Mouse (Mus musculus): ENCODE results near the gene Gm40193. TPM values are rescaled to one million over a fixed set of nuclear protein-coding genes. Genes with fewer than 3 reads are reported as not detected.

Gm40193 gene
- polyA plus RNA-seq, 1 experiment from 2014 or later = not detected

DNA sequence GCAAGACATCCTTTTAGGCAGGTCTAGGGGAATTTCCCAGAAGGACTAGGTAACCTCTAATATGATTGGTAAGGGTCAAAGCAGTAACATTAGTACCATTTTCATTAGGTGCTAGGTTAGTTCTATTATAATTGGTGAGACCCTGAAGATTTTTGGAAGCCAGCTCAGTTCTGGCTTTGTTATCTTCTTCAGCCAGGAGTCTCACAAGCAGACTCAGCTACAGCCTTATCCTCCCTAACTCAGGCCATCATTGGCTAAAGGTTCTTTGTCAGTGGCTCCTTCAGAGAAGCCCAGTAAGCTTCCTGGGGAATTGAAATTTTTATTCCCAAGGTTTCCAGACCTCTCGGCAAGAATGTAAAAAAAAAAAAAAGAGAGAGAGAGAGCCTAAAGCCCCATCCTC, 14.3 kb downstream of the Gm40193 start:
- Histone ChIP-seq H3K27me3 (no peaks in the 10 kb centered on the region), H3K4me2 (replicated peaks) (no peak overlapping the region), H3K27ac (no peak overlapping the region), H3K4me3 (no peak overlapping the region), H3K9me3 (no peaks in the 10 kb centered on the region), H3K4me1 (0 out of 2 replicates have a peak, but pooled peaks cover 6% of the 10 kb centered on the region), H3K9ac (no peak overlapping the region), H3K36me3 (no peaks in the 10 kb centered on the region)
- 62% methylated on average over 1 of the region's 1 CpGs for WGBS
- no peak for ATAC-seq (ENCODE audit: insufficient number of reproducible peaks, insufficient read depth, low FRiP score, low TSS enrichment)

- Histone ChIP-seq H3K27ac (no peak overlapping the region), H3K27me3 (no peaks in the 10 kb centered on the region), H3K9me3 (no peaks in the 10 kb centered on the region), H3K4me3 (no peak overlapping the region), H3K4me1 (0 out of 2 replicates have a peak, but pooled peaks cover 6% of the 10 kb centered on the region), H3K4me2 (replicated peaks) (no peak overlapping the region), H3K9ac (no peak overlapping the region), H3K36me3 (no peaks in the 10 kb centered on the region)
- WGBS = 23% methylated on average over 2 of the region's 2 CpGs
- ATAC-seq (ENCODE audit: insufficient number of reproducible peaks, insufficient read depth, low FRiP score, low TSS enrichment) = no peak
These were observed 16.4 kb downstream of the Gm40193 start for GRCm38 (mm10) chr11:70516352-70516751.

- no peak within 1 kb of the TSS for H3K4me3 ChIP-seq
- ATAC-seq (ENCODE audit: insufficient number of reproducible peaks, insufficient read depth, low FRiP score, low TSS enrichment) = no peak
- H3K9ac ChIP-seq = no peak within 1 kb of the TSS
- H3K4me2 ChIP-seq (replicated peaks) = no peak within 1 kb of the TSS
- H3K27ac ChIP-seq = no peak within 1 kb of the TSS
- 86% methylated on average over 7 of the region's 7 CpGs for WGBS
- no peaks in the 10 kb centered on the region for H3K27me3 ChIP-seq
- peaks cover 3% of the 10 kb centered on the region; the same call in 1 of the 2 replicates for H3K4me1 ChIP-seq
- no peaks in the 10 kb centered on the region for H3K36me3 ChIP-seq
- no peaks in the 10 kb centered on the region for H3K9me3 ChIP-seq
These were observed 18.5 kb downstream of the Gm40193 start, which contains the start of gene Vmo1 for GRCm38 (mm10) chr11:70514288-70514687. Gene Vmo1 (minus strand): TSS chr11:70514616.

DNA sequence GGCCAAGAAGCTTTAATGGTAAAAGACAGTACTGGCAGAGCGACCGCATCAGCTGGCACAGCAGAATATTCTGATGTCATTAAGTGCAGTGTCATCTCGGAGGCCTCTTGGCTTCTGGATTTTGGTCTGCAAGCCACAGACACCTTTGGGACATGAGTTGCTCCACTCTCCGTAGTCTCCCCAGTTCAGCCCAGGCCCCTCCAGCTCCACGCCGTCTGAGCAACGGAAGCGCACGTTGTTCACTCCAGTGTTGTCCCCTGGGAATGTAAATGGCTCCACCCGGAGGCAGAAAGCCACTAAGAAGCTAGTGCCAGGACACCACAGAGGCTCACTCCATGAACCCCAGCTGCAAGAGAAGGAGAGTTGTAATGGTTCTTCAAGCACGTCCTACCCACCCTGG, 19.2 kb downstream of the Gm40193 start:
- WGBS = 45% methylated on average over 11 of the region's 11 CpGs
- no peak overlapping the region for H3K9ac ChIP-seq
- no peak for ATAC-seq (ENCODE audit: insufficient number of reproducible peaks, insufficient read depth, low FRiP score, low TSS enrichment)
- H3K27me3 ChIP-seq = peaks cover 2% of the 10 kb centered on the region; the same call in 1 of the 2 replicates
- no peak overlapping the region for H3K27ac ChIP-seq
- no peak overlapping the region for H3K4me3 ChIP-seq
- peaks cover 3% of the 10 kb centered on the region; the same call in 1 of the 2 replicates for H3K4me1 ChIP-seq
- no peaks in the 10 kb centered on the region for H3K36me3 ChIP-seq
- no peak overlapping the region for H3K4me2 ChIP-seq (replicated peaks)
- no peaks in the 10 kb centered on the region for H3K9me3 ChIP-seq

DNA sequence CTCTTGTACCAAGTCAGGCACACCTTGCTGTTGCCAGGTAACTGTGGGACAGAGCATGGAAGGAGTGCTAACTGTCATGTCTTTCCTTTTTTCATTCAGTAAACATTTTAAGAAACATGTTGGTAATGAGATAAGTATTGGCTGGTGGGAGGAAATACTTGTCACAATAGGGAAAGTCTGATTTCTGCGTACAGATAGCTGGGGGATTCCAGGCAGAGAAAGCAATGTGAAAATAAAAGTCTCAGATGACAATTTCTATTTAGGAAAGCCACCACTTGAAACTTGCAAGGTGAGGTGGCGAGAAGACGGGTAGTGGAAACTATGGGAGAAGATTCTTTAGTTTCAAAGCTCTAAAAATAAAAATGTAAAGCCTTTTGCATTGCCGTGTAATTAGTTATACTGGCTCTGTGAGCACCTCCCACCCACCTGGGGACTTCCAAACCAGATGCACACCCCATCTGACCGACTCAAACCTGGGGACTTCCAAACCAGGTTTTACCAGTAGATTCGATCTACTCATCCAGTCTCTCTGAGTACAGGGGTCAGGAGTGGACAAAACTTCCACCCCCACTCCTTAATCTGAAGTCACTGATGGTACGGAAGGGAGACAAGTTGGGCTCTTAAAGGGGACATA, 19.9 kb downstream of the Gm40193 start:
- no peak for ATAC-seq (ENCODE audit: insufficient number of reproducible peaks, insufficient read depth, low FRiP score, low TSS enrichment)
- H3K27me3 ChIP-seq = peaks cover 2% of the 10 kb centered on the region; the same call in 1 of the 2 replicates
- no peaks in the 10 kb centered on the region for H3K36me3 ChIP-seq
- peaks cover 3% of the 10 kb centered on the region; the same call in 1 of the 2 replicates for H3K4me1 ChIP-seq
- H3K9me3 ChIP-seq = no peaks in the 10 kb centered on the region
- no peak overlapping the region for H3K9ac ChIP-seq
- no peak overlapping the region for H3K4me2 ChIP-seq (replicated peaks)
- no peak overlapping the region for H3K27ac ChIP-seq
- WGBS = 68% methylated on average over 7 of the region's 7 CpGs
- H3K4me3 ChIP-seq = no peak overlapping the region

GRCm38 (mm10) chr11:70511825-70512224, 20.9 kb downstream of the Gm40193 start:
- H3K36me3 ChIP-seq = no peaks in the 10 kb centered on the region
- H3K9me3 ChIP-seq = no peaks in the 10 kb centered on the region
- peaks cover 3% of the 10 kb centered on the region; the same call in 1 of the 2 replicates for H3K4me1 ChIP-seq
- H3K4me2 ChIP-seq (replicated peaks) = no peak overlapping the region
- 88% methylated on average over 7 of the region's 7 CpGs for WGBS
- no peak overlapping the region for H3K4me3 ChIP-seq
- no peak overlapping the region for H3K27ac ChIP-seq
- no peak overlapping the region for H3K9ac ChIP-seq
- no peak for ATAC-seq (ENCODE audit: insufficient number of reproducible peaks, insufficient read depth, low FRiP score, low TSS enrichment)
- H3K27me3 ChIP-seq = peaks cover 2% of the 10 kb centered on the region; the same call in 1 of the 2 replicates

DNA sequence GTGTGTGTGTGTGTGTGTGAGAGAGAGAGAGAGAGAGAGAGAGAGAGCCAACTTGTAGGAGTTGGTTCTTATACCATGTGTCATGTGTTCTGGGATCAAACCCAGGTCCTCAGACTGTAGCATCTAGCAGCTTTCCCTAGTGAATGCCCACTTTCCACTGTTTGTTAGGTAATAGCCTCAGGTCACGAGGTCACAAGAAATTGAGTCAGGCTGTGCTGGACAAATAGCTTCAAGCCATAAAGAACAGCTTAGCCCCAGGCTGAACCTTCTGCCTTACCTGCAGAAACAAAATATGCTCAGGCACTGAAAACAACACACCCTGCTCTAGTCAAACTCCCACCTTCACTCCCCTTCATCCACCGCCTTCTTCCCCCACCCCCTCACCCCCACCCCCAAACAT, 21.5 kb downstream of the Gm40193 start:
- Histone ChIP-seq H3K9ac (no peak overlapping the region), H3K27me3 (peaks cover 2% of the 10 kb centered on the region; the same call in 1 of the 2 replicates), H3K4me3 (no peak overlapping the region), H3K27ac (no peak overlapping the region), H3K4me1 (peaks cover 3% of the 10 kb centered on the region; the same call in 1 of the 2 replicates), H3K4me2 (replicated peaks) (no peak overlapping the region), H3K36me3 (no peaks in the 10 kb centered on the region), H3K9me3 (no peaks in the 10 kb centered on the region)
- no peak for ATAC-seq (ENCODE audit: insufficient number of reproducible peaks, insufficient read depth, low FRiP score, low TSS enrichment)
- WGBS = 72% methylated on average over 2 of the region's 2 CpGs

DNA sequence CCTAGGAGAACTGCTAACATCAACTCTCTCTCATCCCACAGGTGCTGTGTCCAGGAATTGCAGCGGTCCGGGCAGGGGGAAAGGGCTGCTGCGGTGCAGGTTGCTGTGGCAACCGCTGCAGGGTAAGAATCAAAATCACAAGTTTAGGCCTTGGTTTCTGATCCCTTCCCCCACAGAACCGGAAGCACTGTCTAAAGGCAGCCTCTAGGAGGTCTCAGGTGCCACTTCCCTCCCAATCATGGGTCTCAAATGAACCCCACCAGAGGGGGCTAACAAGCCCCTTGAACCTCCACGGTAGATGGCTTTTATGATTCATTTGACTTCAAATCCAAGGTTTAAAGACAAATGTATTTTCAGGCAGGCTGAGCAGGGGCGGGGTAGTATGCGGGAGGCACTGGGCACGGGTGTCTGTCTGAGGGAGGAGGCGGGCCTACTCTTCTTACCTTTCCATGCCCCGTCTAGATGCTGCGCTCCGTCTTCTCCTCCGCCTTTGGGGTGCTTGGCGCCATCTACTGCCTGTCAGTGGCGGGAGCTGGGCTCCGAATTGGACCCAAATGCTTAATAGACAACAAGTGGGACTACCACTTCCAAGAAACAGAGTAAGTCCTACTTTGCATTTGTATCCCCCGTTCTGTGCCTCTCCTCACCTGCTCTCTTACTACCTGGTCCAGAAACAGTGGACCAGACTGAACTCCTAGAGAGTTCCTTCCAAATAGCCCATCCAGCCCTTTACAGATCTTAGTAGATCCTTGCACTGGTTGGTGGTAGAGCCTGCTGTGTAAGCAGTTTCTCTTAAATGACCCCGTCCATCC, 22.8 kb downstream of the Gm40193 start:
- peak overlapping the region; percentile 43 for H3K4me2 ChIP-seq (replicated peaks)
- H3K4me1 ChIP-seq = peaks cover 3% of the 10 kb centered on the region; the same call in 1 of the 2 replicates
- H3K9me3 ChIP-seq = no peaks in the 10 kb centered on the region
- H3K27me3 ChIP-seq = peaks cover 5% of the 10 kb centered on the region
- H3K4me3 ChIP-seq = 0 out of 2 replicates have a peak overlapping the region, but pooled peaks have one; percentile 9
- no peak overlapping the region for H3K9ac ChIP-seq
- H3K27ac ChIP-seq = no peak overlapping the region
- WGBS = 8% methylated on average over 19 of the region's 19 CpGs
- ATAC-seq (ENCODE audit: insufficient number of reproducible peaks, insufficient read depth, low FRiP score, low TSS enrichment) = no peak
- H3K36me3 ChIP-seq = no peaks in the 10 kb centered on the region

DNA sequence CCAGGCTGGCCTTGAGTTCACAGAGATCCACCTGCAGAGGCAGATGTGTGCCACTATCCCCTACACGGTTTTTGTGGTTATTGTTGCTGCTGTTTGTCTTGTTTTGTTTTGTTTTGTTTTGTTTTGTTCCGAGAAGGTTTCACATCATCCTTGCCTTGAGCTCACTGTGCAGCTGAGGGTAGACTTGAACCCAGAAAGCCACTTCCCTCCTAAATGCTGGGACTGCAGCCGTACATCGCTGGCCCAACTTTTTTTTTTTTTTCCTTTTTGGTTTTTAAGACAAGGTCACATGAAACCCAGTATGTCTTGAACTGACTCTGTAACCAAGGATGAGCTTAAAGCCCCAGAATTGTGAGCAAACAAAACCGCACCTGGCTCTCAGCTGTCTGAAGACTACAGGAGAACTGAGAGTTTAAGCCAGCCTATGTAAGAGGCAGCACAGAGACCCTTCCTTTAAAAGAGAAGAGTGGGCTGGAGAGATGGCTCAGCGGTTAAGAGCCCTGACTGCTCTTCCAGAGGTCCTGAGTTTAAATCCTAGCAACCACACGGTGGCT, 25.7 kb downstream of the Gm40193 start:
- Histone ChIP-seq H3K4me3 (no peak overlapping the region), H3K4me1 (peaks cover 3% of the 10 kb centered on the region; the same call in 1 of the 2 replicates), H3K27me3 (peaks cover 7% of the 10 kb centered on the region), H3K9ac (no peak overlapping the region), H3K27ac (no peak overlapping the region), H3K36me3 (no peaks in the 10 kb centered on the region), H3K9me3 (no peaks in the 10 kb centered on the region), H3K4me2 (replicated peaks) (no peak overlapping the region)
- WGBS = 70% methylated on average over 7 of the region's 7 CpGs
- no peak for ATAC-seq (ENCODE audit: insufficient number of reproducible peaks, insufficient read depth, low FRiP score, low TSS enrichment)

- no peaks in the 10 kb centered on the region for H3K36me3 ChIP-seq
- no peak overlapping the region for H3K27ac ChIP-seq
- ATAC-seq (ENCODE audit: insufficient number of reproducible peaks, insufficient read depth, low FRiP score, low TSS enrichment) = no peak
- 19% methylated on average over 4 of the region's 4 CpGs for WGBS
- peaks cover 3% of the 10 kb centered on the region; the same call in 1 of the 2 replicates for H3K4me1 ChIP-seq
- no peaks in the 10 kb centered on the region for H3K9me3 ChIP-seq
- H3K27me3 ChIP-seq = peaks cover 7% of the 10 kb centered on the region
- no peak overlapping the region for H3K9ac ChIP-seq
- no peak overlapping the region for H3K4me2 ChIP-seq (replicated peaks)
- H3K4me3 ChIP-seq = no peak overlapping the region
These were observed 26.4 kb downstream of the Gm40193 start for GRCm38 (mm10) chr11:70506385-70506784.

DNA sequence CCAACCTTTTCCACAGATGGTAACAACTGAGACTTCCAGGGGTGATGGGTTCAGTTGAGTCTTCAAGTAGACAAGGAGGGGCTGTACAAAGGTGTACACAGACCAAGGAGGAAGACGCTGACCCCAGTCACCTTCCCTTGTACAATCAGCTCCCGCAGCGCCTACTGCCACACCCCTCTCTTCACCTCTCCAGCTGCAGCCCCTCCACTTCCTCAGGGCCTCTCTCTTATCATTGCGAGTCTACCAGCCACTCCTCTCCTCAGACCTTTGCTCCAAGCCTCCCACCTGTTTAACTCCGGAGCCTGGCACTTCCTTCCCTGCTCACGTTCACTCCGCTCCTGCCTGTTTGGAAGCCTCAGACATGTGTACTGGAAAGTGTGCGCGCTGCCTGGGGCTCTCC, 27.8 kb downstream of the Gm40193 start, which contains the start of gene Tm4sf5:
Gene Tm4sf5, plus strand, starts transcription at position 275 of the 400 bp plus-strand sequence.
- H3K4me1 ChIP-seq = no peaks in the 10 kb centered on the region
- no peak within 1 kb of the TSS for H3K27ac ChIP-seq
- H3K4me3 ChIP-seq = no peak within 1 kb of the TSS
- no peak within 1 kb of the TSS for H3K9ac ChIP-seq
- peaks cover 7% of the 10 kb centered on the region for H3K27me3 ChIP-seq
- no peaks in the 10 kb centered on the region for H3K36me3 ChIP-seq
- no peak for ATAC-seq (ENCODE audit: insufficient number of reproducible peaks, insufficient read depth, low FRiP score, low TSS enrichment)
- no peaks in the 10 kb centered on the region for H3K9me3 ChIP-seq
- no peak within 1 kb of the TSS for H3K4me2 ChIP-seq (replicated peaks)
- 74% methylated on average over 9 of the region's 9 CpGs for WGBS

All from embryonic facial prominence, embryonic 12.5 days (tissue).